Mouse (Mus musculus): ENCODE measurements at regions not wholly inside any gene's neighbourhood (a gene's known extent, or its start where the extent isn't known, plus 50 kb on each side); places are given as distances from the start of the nearest gene placed in this dataset.

- Histone ChIP-seq H3K27ac (ENCODE audit: low read length) (no peak overlapping the region), H3K27me3 (ENCODE audit: control insufficient read depth, insufficient read depth, low read depth, low read length) (no peaks in the 10 kb centered on the region), H3K4me3 (ENCODE audit: low read depth, low read length) (no peak overlapping the region), H3K36me3 (ENCODE audit: control insufficient read depth, insufficient read depth) (no peaks in the 10 kb centered on the region), H3K4me1 (ENCODE audit: control insufficient read depth, low read depth, low read length) (no peaks in the 10 kb centered on the region), H3K9me3 (replicated peaks; ENCODE audit: control insufficient read depth, low read length) (no peaks in the 10 kb centered on the region), H3K4me2 (ENCODE audit: low read depth, low read length) (no peak overlapping the region), H3K9ac (ENCODE audit: low read depth, low read length) (no peak overlapping the region)
- 76% methylated on average over 13 of the region's 13 CpGs for WGBS (ENCODE audit: insufficient replicate concordance)
- no peak for ATAC-seq (ENCODE audit: low read depth)
Observed at GRCm38 (mm10) chr15:87068261-87068660, 475.8 kb upstream of the Fam19a5 start.

DNA sequence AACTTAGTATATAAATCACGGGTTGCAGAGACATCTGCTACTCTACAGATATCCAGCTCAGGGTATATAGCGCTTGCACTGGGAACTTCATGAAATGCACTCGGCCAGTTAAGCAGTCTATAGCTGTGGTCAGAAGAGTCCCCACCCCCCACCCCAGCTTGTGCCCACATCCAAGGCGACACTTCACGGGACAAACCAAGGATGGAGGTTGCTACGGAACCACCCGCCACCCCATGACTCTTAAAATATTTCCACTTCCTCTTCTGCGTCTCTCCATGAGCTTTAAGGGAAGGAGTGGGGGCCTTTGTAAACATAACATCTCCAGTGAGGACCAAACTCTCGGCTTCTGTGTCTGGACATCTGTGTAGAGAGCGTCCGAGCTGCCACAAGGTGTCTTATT lies 469.5 kb upstream of the Fam19a5 start:
- WGBS (ENCODE audit: insufficient replicate concordance), result 36% methylated on average over 11 of the region's 11 CpGs
- H3K4me3 ChIP-seq (ENCODE audit: low read depth, low read length), result peak overlapping the region; percentile 26; the same call in 1 of the 2 replicates

DNA sequence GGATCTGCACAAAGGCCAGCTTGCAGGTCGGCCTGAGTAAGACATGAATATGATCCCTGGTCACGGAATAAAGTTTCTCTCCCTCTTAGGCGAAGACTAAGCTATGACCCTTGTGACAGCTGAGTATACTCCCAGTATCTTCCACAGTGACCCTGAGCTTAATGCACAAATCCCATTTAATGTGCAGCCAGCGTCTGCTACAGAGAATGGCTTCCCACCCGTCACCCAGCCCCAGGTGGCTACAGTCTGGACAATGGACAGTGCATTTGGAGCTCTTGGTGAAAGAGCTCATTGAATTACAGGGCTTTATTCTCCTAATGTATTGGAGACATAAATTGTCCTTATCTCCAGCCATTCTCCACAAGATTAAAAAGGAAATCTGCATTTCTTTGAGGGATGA lies 454.3 kb upstream of the Fam19a5 start:
- WGBS (ENCODE audit: insufficient replicate concordance), result 61% methylated on average over 5 of the region's 5 CpGs
- Histone ChIP-seq H3K4me2 (ENCODE audit: low read depth, low read length) (no peak overlapping the region), H3K27me3 (ENCODE audit: control insufficient read depth, insufficient read depth, low read depth, low read length) (no peaks in the 10 kb centered on the region), H3K27ac (ENCODE audit: low read length) (no peak overlapping the region), H3K4me3 (ENCODE audit: low read depth, low read length) (no peak overlapping the region), H3K9ac (ENCODE audit: low read depth, low read length) (no peak overlapping the region), H3K9me3 (replicated peaks; ENCODE audit: control insufficient read depth, low read length) (no peaks in the 10 kb centered on the region), H3K4me1 (ENCODE audit: control insufficient read depth, low read depth, low read length) (no peaks in the 10 kb centered on the region), H3K36me3 (ENCODE audit: control insufficient read depth, insufficient read depth) (no peaks in the 10 kb centered on the region)
- ATAC-seq (ENCODE audit: low read depth), result no peak

More for the DNA sequence above, 469.5 kb upstream of the Fam19a5 start:
- H3K27ac ChIP-seq (ENCODE audit: low read length), result no peak overlapping the region
- H3K4me1 ChIP-seq (ENCODE audit: control insufficient read depth, low read depth, low read length), result no peaks in the 10 kb centered on the region
- no peak for ATAC-seq (ENCODE audit: low read depth)
- H3K27me3 ChIP-seq (ENCODE audit: control insufficient read depth, insufficient read depth, low read depth, low read length), result no peaks in the 10 kb centered on the region
- no peak overlapping the region for H3K9ac ChIP-seq (ENCODE audit: low read depth, low read length)
- no peak overlapping the region for H3K4me2 ChIP-seq (ENCODE audit: low read depth, low read length)
- no peaks in the 10 kb centered on the region for H3K36me3 ChIP-seq (ENCODE audit: control insufficient read depth, insufficient read depth)
- no peaks in the 10 kb centered on the region for H3K9me3 ChIP-seq (replicated peaks; ENCODE audit: control insufficient read depth, low read length)

- no peak overlapping the region for H3K4me2 ChIP-seq (ENCODE audit: low read depth, low read length)
- H3K36me3 ChIP-seq (ENCODE audit: control insufficient read depth, insufficient read depth), result no peaks in the 10 kb centered on the region
- no peaks in the 10 kb centered on the region for H3K9me3 ChIP-seq (replicated peaks; ENCODE audit: control insufficient read depth, low read length)
- no peaks in the 10 kb centered on the region for H3K4me1 ChIP-seq (ENCODE audit: control insufficient read depth, low read depth, low read length)
- 38% methylated on average over 7 of the region's 7 CpGs for WGBS (ENCODE audit: insufficient replicate concordance)
- H3K4me3 ChIP-seq (ENCODE audit: low read depth, low read length), result no peak overlapping the region
- no peak for ATAC-seq (ENCODE audit: low read depth)
- H3K27ac ChIP-seq (ENCODE audit: low read length), result no peak overlapping the region
- H3K27me3 ChIP-seq (ENCODE audit: control insufficient read depth, insufficient read depth, low read depth, low read length), result no peaks in the 10 kb centered on the region
- no peak overlapping the region for H3K9ac ChIP-seq (ENCODE audit: low read depth, low read length)
Observed at GRCm38 (mm10) chr15:87091048-87091777, 452.9 kb upstream of the Fam19a5 start.

- H3K4me3 ChIP-seq (ENCODE audit: low read depth, low read length), result no peak overlapping the region
- no peak overlapping the region for H3K4me2 ChIP-seq (ENCODE audit: low read depth, low read length)
- ATAC-seq (ENCODE audit: low read depth), result no peak
- H3K4me1 ChIP-seq (ENCODE audit: control insufficient read depth, low read depth, low read length), result no peaks in the 10 kb centered on the region
- no peaks in the 10 kb centered on the region for H3K36me3 ChIP-seq (ENCODE audit: control insufficient read depth, insufficient read depth)
- no peaks in the 10 kb centered on the region for H3K27me3 ChIP-seq (ENCODE audit: control insufficient read depth, insufficient read depth, low read depth, low read length)
- H3K27ac ChIP-seq (ENCODE audit: low read length), result no peak overlapping the region
- WGBS (ENCODE audit: insufficient replicate concordance), result 54% methylated on average over 4 of the region's 4 CpGs
- no peak overlapping the region for H3K9ac ChIP-seq (ENCODE audit: low read depth, low read length)
- no peaks in the 10 kb centered on the region for H3K9me3 ChIP-seq (replicated peaks; ENCODE audit: control insufficient read depth, low read length)
Observed at GRCm38 (mm10) chr15:87097206-87097605, 446.9 kb upstream of the Fam19a5 start.

GRCm38 (mm10) chr15:87101146-87101545 lies 443.0 kb upstream of the Fam19a5 start:
- ATAC-seq (ENCODE audit: low read depth), result no peak
- H3K36me3 ChIP-seq (ENCODE audit: control insufficient read depth, insufficient read depth), result no peaks in the 10 kb centered on the region
- 54% methylated on average over 4 of the region's 4 CpGs for WGBS (ENCODE audit: insufficient replicate concordance)
- H3K4me2 ChIP-seq (ENCODE audit: low read depth, low read length), result no peak overlapping the region
- H3K4me1 ChIP-seq (ENCODE audit: control insufficient read depth, low read depth, low read length), result no peaks in the 10 kb centered on the region
- H3K9ac ChIP-seq (ENCODE audit: low read depth, low read length), result no peak overlapping the region
- H3K27ac ChIP-seq (ENCODE audit: low read length), result no peak overlapping the region
- no peaks in the 10 kb centered on the region for H3K9me3 ChIP-seq (replicated peaks; ENCODE audit: control insufficient read depth, low read length)
- no peaks in the 10 kb centered on the region for H3K27me3 ChIP-seq (ENCODE audit: control insufficient read depth, insufficient read depth, low read depth, low read length)
- H3K4me3 ChIP-seq (ENCODE audit: low read depth, low read length), result no peak overlapping the region

DNA sequence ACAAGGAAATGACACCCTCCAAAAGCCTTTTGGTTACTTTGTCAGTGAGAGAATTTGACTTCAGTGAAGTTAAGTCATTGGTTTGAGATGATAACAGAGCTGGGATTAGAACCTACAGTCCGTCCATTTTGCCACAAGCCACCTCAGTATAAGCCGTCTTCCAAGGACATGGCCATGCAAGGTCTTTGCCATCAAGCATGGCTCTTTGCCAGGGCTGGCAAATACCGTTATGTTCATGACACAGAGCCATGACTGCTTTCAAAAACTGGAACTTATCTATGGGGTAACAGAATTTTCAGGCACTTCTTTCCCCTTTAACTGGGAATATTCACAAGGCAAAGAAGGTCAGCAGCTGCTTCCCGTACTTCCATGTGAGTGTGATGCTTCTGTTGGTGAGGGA lies 441.9 kb upstream of the Fam19a5 start:
- no peaks in the 10 kb centered on the region for H3K4me1 ChIP-seq (ENCODE audit: control insufficient read depth, low read depth, low read length)
- WGBS (ENCODE audit: insufficient replicate concordance), result 50% methylated on average over 4 of the region's 4 CpGs
- H3K27ac ChIP-seq (ENCODE audit: low read length), result no peak overlapping the region
- no peaks in the 10 kb centered on the region for H3K36me3 ChIP-seq (ENCODE audit: control insufficient read depth, insufficient read depth)
- H3K27me3 ChIP-seq (ENCODE audit: control insufficient read depth, insufficient read depth, low read depth, low read length), result no peaks in the 10 kb centered on the region
- H3K4me2 ChIP-seq (ENCODE audit: low read depth, low read length), result no peak overlapping the region
- no peak overlapping the region for H3K4me3 ChIP-seq (ENCODE audit: low read depth, low read length)
- ATAC-seq (ENCODE audit: low read depth), result no peak
- H3K9me3 ChIP-seq (replicated peaks; ENCODE audit: control insufficient read depth, low read length), result no peaks in the 10 kb centered on the region
- no peak overlapping the region for H3K9ac ChIP-seq (ENCODE audit: low read depth, low read length)

DNA sequence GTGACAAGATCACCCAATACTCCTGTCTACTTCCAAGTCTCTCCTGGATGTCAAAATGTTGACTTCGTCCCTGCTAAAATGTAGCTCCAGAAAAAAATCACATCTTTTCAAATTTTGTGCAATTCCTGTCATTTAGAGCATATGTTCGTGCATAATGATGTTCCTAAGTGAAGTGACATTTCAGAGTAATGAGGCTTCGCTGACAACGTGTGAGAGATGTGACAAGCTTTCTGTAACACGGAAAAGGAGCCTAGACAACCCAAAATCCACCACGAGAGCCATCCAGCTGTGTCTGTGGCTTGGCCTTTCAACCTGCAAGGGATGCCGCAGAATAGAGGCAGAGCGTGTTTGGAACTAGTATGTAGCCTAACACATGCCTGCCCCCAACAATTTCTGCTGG lies 438.1 kb upstream of the Fam19a5 start:
- Histone ChIP-seq H3K4me1 (ENCODE audit: control insufficient read depth, low read depth, low read length) (no peaks in the 10 kb centered on the region), H3K4me2 (ENCODE audit: low read depth, low read length) (no peak overlapping the region), H3K36me3 (ENCODE audit: control insufficient read depth, insufficient read depth) (no peaks in the 10 kb centered on the region), H3K4me3 (ENCODE audit: low read depth, low read length) (no peak overlapping the region), H3K9me3 (replicated peaks; ENCODE audit: control insufficient read depth, low read length) (no peaks in the 10 kb centered on the region), H3K27me3 (ENCODE audit: control insufficient read depth, insufficient read depth, low read depth, low read length) (no peaks in the 10 kb centered on the region), H3K27ac (ENCODE audit: low read length) (no peak overlapping the region), H3K9ac (ENCODE audit: low read depth, low read length) (no peak overlapping the region)
- no peak for ATAC-seq (ENCODE audit: low read depth)
- 61% methylated on average over 8 of the region's 8 CpGs for WGBS (ENCODE audit: insufficient replicate concordance)

- Histone ChIP-seq H3K4me3 (ENCODE audit: low read depth, low read length) (no peak overlapping the region), H3K9ac (ENCODE audit: low read depth, low read length) (no peak overlapping the region), H3K27me3 (ENCODE audit: control insufficient read depth, insufficient read depth, low read depth, low read length) (no peaks in the 10 kb centered on the region), H3K9me3 (replicated peaks; ENCODE audit: control insufficient read depth, low read length) (no peaks in the 10 kb centered on the region), H3K36me3 (ENCODE audit: control insufficient read depth, insufficient read depth) (no peaks in the 10 kb centered on the region), H3K27ac (ENCODE audit: low read length) (no peak overlapping the region), H3K4me1 (ENCODE audit: control insufficient read depth, low read depth, low read length) (no peaks in the 10 kb centered on the region), H3K4me2 (ENCODE audit: low read depth, low read length) (no peak overlapping the region)
- WGBS (ENCODE audit: insufficient replicate concordance), result 37% methylated on average over 4 of the region's 4 CpGs
- ATAC-seq (ENCODE audit: low read depth), result no peak
Observed at GRCm38 (mm10) chr15:87107701-87108100, 436.4 kb upstream of the Fam19a5 start.

All from liver, embryonic 16.5 days (tissue).